Mouse (Mus musculus) cerebellum, postnatal 10 days (tissue): ENCODE measurements around the gene Polk.

Experiments
- DNase-seq, 2 experiments: peaks; one replicate each; pipeline ENCODE4 v3.0.0; 2021; ENCODE audit warnings: mixed read lengths in 2 of 2

The Polk gene

DNA sequence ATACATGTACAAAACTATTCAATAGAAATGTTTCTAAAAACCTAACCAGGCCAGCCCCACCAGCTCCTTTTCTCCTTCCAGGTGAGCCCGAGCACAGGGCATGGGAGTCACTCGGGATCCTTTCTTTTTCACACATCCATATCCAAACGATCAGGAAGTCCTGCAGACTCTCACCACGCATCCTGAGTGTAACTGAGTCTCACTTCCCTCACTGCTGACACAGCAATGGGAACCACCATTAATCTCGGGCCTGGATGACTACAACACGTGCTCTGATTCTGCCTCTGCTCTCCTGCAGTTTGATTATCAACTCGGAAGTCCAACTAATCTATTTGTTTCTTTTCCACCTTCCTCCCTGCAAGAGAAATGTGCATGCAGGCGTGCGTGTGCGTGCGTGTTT lies 14.5 kb downstream of the Polk start:
- no peak for DNase-seq

DNA sequence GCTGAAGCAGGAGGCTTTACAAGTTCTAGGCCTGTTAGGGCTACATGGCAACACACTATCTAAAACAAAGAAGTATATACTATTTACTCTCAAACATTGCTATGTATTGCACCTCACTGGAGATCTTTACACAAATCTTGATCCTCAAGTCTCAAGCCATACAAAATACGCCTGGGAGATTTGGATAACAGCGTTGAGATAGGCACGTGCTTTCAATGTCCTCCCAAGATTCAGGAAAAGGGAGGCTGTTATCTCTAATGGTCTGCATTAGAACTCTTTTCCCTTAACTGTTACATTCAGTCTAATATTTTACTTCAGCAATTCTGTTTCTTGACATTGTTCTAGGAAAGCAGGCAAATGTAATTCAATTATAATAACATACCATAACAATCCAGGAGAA lies 15.4 kb downstream of the Polk start:
- no peak for DNase-seq

GRCm38 (mm10) chr13:96521294-96521693 lies 21.1 kb downstream of the Polk start:
- no peak for DNase-seq

GRCm38 (mm10) chr13:96517335-96517734 lies 25.0 kb downstream of the Polk start:
- no peak for DNase-seq

GRCm38 (mm10) chr13:96516249-96516648 lies 26.1 kb downstream of the Polk start:
- DNase-seq, result no peak

- no peak for DNase-seq
These were observed 28.0 kb downstream of the Polk start for GRCm38 (mm10) chr13:96514154-96514942.

DNA sequence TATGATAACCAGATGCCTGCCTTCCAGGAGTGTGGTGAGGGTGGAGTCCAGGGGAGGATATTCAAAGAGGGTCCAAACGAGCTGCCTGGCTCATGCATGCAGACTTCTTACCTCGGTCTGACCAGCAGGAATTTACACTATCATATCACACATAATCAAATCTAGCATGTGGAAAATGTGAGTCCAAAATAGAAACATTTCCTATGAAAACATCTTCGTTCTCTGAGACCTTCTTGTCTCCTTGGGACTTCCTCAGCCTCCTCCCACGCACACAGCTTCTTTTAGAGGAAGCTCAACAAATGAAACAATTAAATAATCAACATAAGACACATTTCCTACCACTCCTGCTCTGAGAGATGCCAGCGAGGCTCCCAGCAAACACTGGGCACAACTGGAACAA lies 30.5 kb downstream of the Polk start:
- DNase-seq, result no peak

GRCm38 (mm10) chr13:96511262-96511661 lies 31.1 kb downstream of the Polk start:
- DNase-seq, result no peak

DNA sequence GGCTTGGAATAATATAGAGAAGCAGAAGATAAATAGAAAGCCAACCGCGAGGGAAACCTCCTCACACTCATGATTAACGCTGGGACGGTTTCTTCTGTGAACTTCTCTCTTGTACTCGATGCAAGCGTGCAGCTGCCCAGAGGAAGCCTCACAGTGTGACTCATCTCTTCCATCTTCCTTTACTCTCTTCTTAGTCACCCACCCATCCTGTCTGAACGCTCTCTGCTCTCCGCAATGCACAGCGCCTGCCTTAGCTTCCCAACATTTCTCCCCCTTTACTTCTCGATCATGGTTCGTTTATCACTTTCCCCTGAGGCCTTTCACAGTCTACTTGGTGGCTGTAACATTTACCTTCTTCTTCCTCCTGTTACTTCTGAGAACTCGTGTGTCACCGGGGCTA lies 31.7 kb downstream of the Polk start:
- no peak for DNase-seq

GRCm38 (mm10) chr13:96507541-96507940 lies 34.8 kb downstream of the Polk start:
- DNase-seq, result no peak

DNA sequence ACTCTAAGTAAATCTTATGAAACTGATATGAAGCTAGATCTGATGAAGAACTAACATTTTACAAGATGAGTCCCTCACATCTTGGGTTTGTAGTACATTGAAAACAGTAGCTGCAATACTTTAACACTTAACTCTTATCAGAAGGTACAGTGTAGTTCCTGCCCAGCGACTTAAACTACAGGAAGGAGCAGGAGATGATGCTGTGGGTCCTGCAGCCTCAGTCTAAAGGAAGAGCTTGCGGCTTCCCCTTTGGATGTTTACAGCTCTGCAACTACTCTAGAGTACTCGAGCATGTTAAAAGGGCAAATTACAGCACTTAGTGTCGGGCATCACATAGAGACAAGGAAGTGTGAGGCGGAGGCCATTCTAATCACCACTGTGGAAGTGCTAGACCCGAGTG lies 36.1 kb downstream of the Polk start:
- DNase-seq, result no peak

GRCm38 (mm10) chr13:96505661-96506060 lies 36.7 kb downstream of the Polk start:
- DNase-seq, result no peak

DNA sequence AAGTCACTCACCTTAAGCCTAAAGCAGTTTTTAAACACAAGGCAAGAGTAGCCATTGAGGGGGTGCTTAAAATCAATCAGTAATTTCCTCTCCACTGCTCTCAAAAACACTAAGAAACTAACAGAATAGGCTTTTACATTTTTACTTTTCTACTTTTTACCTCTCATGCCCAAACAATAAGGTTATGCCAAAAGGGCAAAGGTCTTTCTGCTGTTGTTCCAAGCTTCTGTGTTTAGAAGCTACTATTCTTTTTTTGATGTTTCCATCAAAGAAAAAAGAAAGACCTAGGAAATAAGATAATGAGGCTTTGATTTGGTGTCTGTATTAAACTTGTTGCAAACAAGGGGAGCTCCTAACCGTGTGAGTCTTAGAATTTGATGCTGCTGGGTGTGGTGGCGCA lies 42.5 kb downstream of the Polk start:
- DNase-seq, result no peak

GRCm38 (mm10) chr13:96496630-96497029 lies 45.7 kb downstream of the Polk start:
- no peak for DNase-seq

- no peak for DNase-seq
These were observed 51.9 kb downstream of the Polk start, which contains the start of gene Gm17622 for GRCm38 (mm10) chr13:96490433-96490832. Gene Gm17622, plus strand, starts transcription at chr13:96490733.

- no peak for DNase-seq
These were observed 54.4 kb downstream of the Polk start for GRCm38 (mm10) chr13:96487968-96488367.

- DNase-seq, result no peak
These were observed 55.1 kb downstream of the Polk start for GRCm38 (mm10) chr13:96487230-96487629.

DNA sequence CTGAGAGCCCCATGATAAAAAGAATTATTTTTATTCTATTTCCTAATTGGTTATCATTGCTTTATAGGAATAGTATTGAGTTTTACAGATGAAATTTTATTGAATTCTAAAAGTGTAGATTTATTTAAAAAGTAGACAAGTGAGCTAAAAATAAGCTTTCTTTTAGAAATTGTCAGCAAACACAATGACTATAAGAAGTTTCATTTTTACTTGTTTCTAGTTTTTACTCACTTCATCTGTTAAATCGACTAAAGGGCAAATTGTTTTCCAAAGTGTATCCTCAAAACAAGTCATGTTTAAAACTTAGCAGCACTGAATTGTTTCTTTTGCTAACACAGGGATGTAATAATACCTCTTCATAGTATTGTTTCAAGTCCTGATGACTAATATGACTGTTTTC lies 63.4 kb downstream of the Polk start:
- DNase-seq, result no peak

DNA sequence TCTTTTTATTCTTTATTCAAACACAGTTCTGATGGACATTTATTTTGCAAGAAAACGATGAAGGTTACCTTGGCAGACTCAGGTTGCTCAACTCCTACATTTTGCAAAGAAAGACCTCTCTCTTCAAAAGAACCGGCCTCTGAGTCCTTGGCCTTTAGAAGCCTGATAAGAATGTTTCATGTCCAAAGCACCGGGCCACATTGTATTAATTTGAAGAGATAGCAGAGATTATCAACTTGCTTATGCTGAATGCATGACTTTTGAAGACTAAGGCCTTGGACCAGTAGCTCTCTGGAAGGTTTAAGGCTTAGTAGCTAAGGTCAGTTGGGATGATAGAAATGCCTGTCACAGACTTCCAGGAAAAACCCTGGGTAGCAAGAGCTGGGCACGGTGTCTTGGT lies 65.2 kb downstream of the Polk start:
- no peak for DNase-seq

- no peak for DNase-seq
These were observed 71.4 kb downstream of the Polk start, which contains the start of gene Ankdd1b for GRCm38 (mm10) chr13:96470957-96471356. Gene Ankdd1b, minus strand, starts transcription at chr13:96471198.

DNA sequence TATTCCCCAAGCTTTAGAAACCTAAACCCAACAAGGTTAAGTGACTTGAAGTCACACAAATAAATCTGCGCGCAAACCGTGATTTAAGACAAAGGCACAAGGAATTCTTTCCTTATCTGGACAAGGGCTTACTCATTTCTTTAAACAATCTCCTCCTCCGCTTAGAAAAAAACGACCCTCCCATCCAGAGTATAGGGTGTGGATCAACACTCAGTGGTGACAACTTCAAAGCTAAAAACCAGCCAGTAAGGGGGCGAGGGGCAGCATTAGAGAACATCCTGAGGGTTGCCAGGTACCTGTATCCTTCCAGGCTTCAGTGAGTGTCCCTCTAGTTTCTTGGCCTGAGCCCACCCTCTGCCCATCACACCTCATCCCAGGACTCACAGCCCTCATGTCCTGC lies 71.8 kb downstream of the Polk start:
- no peak for DNase-seq

DNA sequence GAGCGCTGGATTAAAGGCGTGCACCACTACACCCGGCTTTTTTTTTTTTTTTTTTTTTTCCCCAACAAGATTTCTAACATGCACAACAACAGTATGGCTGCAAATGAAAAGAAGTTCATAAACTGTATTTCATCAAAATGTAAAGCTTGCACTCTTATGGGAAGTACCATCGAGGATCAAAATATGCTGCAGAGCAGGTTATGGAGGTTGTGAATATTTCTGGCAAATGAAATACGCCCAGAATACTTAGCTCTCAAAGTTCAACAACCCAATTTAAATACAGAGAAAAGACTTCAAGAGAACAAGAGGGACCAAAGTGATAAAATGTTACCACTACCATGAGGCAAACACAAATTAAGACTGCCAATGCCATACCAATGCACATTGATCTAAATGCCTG lies 73.7 kb downstream of the Polk start:
- no peak for DNase-seq

DNA sequence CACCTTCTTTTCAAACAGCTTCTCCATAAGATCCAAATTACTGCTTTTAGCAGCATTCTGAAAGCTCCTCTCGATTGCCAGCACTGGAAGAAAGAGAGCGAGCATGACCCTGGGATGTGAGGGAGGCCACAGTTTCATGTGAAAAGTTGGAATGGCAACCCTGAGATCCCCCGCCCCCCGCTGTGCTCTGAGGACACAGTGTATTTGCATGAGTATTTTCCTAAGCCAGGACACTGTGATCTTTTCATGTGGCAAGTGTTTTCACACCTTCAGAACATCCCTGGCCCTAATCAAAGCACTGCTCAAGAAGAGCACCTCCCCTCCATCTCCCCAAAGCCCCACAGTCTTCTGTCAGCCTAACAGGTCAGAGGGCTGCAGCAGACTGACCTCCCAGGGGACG lies 77.1 kb downstream of the Polk start:
- no peak for DNase-seq

DNA sequence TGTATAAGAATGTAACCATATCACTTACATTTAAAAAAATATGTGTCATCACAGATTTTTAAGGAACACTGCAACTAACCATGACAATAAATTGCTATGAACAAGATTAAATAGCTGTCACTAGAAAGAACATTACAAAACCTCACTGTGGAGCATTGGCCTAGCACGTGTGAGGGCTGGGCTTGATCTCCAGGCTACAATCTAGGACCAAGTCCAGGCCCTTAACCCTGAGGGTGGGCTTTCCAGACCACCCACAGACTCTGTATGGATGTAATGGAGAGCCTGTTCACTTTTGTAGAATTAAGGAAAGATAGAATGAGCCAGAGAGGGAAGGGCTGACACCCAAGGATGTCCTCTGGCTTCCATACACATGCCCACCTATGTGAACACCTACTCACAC lies 79.7 kb downstream of the Polk start:
- no peak for DNase-seq

DNA sequence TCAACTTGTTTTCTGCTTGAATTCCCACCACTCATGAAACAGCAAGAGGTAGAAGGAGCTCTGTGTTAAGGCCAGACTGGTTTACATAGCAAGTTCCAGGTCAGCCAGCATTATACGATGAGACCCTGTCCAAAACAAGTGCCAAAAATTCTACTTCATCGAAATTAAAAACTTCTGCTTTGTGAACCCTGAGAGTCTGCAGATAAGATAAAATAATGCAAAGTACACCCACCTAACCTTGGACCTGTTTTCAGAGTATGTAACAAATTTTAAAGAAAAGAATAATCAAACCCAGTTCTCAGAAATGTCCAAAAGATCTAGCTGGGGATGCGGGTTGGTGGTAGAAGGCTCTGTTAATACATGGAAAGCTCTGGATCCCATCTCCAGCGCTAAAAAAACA lies 83.8 kb downstream of the Polk start:
- no peak for DNase-seq
